ENCODE assay signal across 9 mouse cellular contexts in the genomic region with DNA sequence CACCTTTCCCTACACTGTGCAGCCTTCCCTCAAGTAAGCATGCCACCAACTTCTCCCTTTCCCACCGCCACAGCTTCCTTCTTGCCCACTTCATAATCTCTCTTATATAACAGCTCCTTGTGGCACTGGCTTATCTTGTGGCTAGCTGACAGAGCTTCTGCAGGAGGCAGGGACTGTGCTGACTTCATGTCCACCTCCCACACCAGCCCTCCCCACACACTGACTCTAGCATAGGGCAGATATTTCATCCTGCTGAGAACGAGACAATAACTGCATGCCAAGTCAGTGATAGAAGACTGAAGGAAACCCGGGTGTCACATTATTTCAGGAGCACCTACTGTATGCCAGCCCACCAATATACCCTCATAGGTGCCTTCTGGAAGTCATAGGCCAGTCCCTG. TPM values are rescaled to one million over a fixed set of nuclear protein-coding genes. Genes with fewer than 3 reads are reported as not detected.
A peak's percentile ranks its signal among the peaks of the same experiment; 100 is the strongest.
DNase-seq lines count a peak whose midpoint lies in the region; ATAC-seq lines count a peak whose summit lies in the region.
"Had no signal": no experiment of that assay in that cellular context is flagged by ENCODE, and none has a peak within 500 bp of the region (broad histone marks: within the 10 kb centered on the region; RNA-seq: fewer than 3 reads in every experiment).

No protein-coding gene starts in this region.

- 86% methylated on average over 3 of the region's 3 CpGs for WGBS in neural tube, embryonic 13.5 days
- WGBS in intestine, embryonic 15.5 days: 68% methylated on average over 3 of the region's 3 CpGs
- WGBS in stomach, embryonic 16.5 days: 60% methylated on average over 3 of the region's 3 CpGs

- H3K9me3 ChIP-seq in neural tube, embryonic 13.5 days: no peaks in the 10 kb centered on the region
- no peaks in the 10 kb centered on the region for H3K9me3 ChIP-seq in intestine, embryonic 15.5 days
- no peaks in the 10 kb centered on the region for H3K9me3 ChIP-seq in stomach, embryonic 16.5 days (replicated peaks; ENCODE audit: control insufficient read depth, low read length)

- peak; percentile 94 for DNase-seq in heart, adult 11 months
- no peak for DNase-seq in heart, adult 9 months (ENCODE audit: low spot score in 2 of 2)
- DNase-seq in neural tube, embryonic 10.5 days (ENCODE audit: extremely low spot score, low spot score): no peak
- no peak for DNase-seq in adrenal gland, adult 2 months
- no peak for DNase-seq in retina, embryonic 14.5 days (ENCODE audit: low spot score)
- DNase-seq: right cerebral cortex, postnatal 14 days had no signal

- H3K4me3 ChIP-seq in neural tube, embryonic 13.5 days: no peak overlapping the region
- H3K4me3 ChIP-seq in intestine, embryonic 15.5 days (replicated peaks): peak overlapping the region; percentile 11; the same call in 1 of the 2 replicates
- peak overlapping the region; percentile 18 for H3K4me3 ChIP-seq in stomach, embryonic 16.5 days (replicated peaks; ENCODE audit: low read length)

- H3K27me3 ChIP-seq in neural tube, embryonic 13.5 days: no peaks in the 10 kb centered on the region
- no peaks in the 10 kb centered on the region for H3K27me3 ChIP-seq in intestine, embryonic 15.5 days (replicated peaks)
- no peaks in the 10 kb centered on the region for H3K27me3 ChIP-seq in stomach, embryonic 16.5 days (ENCODE audit: control insufficient read depth, insufficient read depth, low read length)

- peak overlapping the region; percentile 38; the same call in 1 of the 2 replicates for H3K27ac ChIP-seq in neural tube, embryonic 13.5 days (replicated peaks)
- peak overlapping the region; percentile 62 for H3K27ac ChIP-seq in intestine, embryonic 15.5 days
- peak overlapping the region; percentile 52 for H3K27ac ChIP-seq in stomach, embryonic 16.5 days (ENCODE audit: low read length)

- peaks cover 35% of the 10 kb centered on the region for H3K36me3 ChIP-seq in neural tube, embryonic 13.5 days
- H3K36me3 ChIP-seq in intestine, embryonic 15.5 days: peaks cover 20% of the 10 kb centered on the region
- peaks cover 14% of the 10 kb centered on the region for H3K36me3 ChIP-seq in stomach, embryonic 16.5 days (ENCODE audit: control insufficient read depth, insufficient read depth, low read length)

- ATAC-seq in neural tube, embryonic 13.5 days (ENCODE audit: low read depth): no peak
- no peak for ATAC-seq in intestine, embryonic 15.5 days
- no peak for ATAC-seq in stomach, embryonic 16.5 days (ENCODE audit: insufficient read depth, low FRiP score)

- 0 out of 2 replicates have a peak overlapping the region, but pooled peaks have one; percentile 45 for H3K9ac ChIP-seq in neural tube, embryonic 13.5 days
- H3K9ac ChIP-seq in intestine, embryonic 15.5 days: 0 out of 2 replicates have a peak overlapping the region, but pooled peaks have one; percentile 20
- H3K9ac ChIP-seq in stomach, embryonic 16.5 days (ENCODE audit: low read length): peak overlapping the region; percentile 56

- no peak overlapping the region for H3K4me2 ChIP-seq in neural tube, embryonic 13.5 days
- peak overlapping the region; percentile 57 for H3K4me2 ChIP-seq in intestine, embryonic 15.5 days (replicated peaks)
- peak overlapping the region; percentile 81 for H3K4me2 ChIP-seq in stomach, embryonic 16.5 days (ENCODE audit: low read depth, low read length)

- H3K4me1 ChIP-seq in neural tube, embryonic 13.5 days (replicated peaks): peaks cover 24% of the 10 kb centered on the region
- peaks cover 35% of the 10 kb centered on the region for H3K4me1 ChIP-seq in intestine, embryonic 15.5 days (replicated peaks)
- peaks cover 42% of the 10 kb centered on the region for H3K4me1 ChIP-seq in stomach, embryonic 16.5 days (ENCODE audit: control insufficient read depth, insufficient read depth, low read length)

RNA-seq across cellular contexts. Expression of a gene that starts 4.2 kb away (rescaled TPM):
- 49.8 and 58.8 TPM in 2 replicates for polyA plus RNA-seq in neural tube, embryonic 13.5 days (2015; fragmentation: Nextera tagmentation; extraction: Ambion mirVana)
- polyA plus RNA-seq in intestine, embryonic 15.5 days (2015; fragmentation: Nextera tagmentation; extraction: Ambion mirVana): 156 and 161 TPM in 2 replicates
- polyA plus RNA-seq in stomach, embryonic 16.5 days (2015; fragmentation: Nextera tagmentation; extraction: Ambion mirVana): 144 and 150 TPM in 2 replicates
- total RNA-seq in adrenal gland, adult 2 months (2021): 100 to 1,000 TPM; 102 to 118 TPM
- 313 and 413 TPM in 2 replicates for polyA plus RNA-seq in adrenal gland, adult 2 months (2012; rRNA removed)

RNA-seq across cellular contexts. Expression of a gene that starts 9.4 kb away (rescaled TPM):
- polyA plus RNA-seq in neural tube, embryonic 13.5 days (2015; fragmentation: Nextera tagmentation; extraction: Ambion mirVana): 61.8 and 63.1 TPM in 2 replicates
- 70.5 and 71.5 TPM in 2 replicates for polyA plus RNA-seq in intestine, embryonic 15.5 days (2015; fragmentation: Nextera tagmentation; extraction: Ambion mirVana)
- polyA plus RNA-seq in stomach, embryonic 16.5 days (2015; fragmentation: Nextera tagmentation; extraction: Ambion mirVana): 76.0 and 77.8 TPM in 2 replicates
- 10 to 100 TPM; 48.4 to 50.5 TPM for total RNA-seq in adrenal gland, adult 2 months (2021)
- 11.7 and 13.8 TPM in 2 replicates for polyA plus RNA-seq in adrenal gland, adult 2 months (2012; rRNA removed)

RNA-seq across cellular contexts. Expression of a gene that starts 9.7 kb away (rescaled TPM):
- polyA plus RNA-seq in neural tube, embryonic 13.5 days (2015; fragmentation: Nextera tagmentation; extraction: Ambion mirVana): 0.70 and 0.87 TPM in 2 replicates
- 0.15 and 0.43 TPM in 2 replicates for polyA plus RNA-seq in intestine, embryonic 15.5 days (2015; fragmentation: Nextera tagmentation; extraction: Ambion mirVana)
- 0.31 TPM in 1 of 2 replicates, not detected in the other for polyA plus RNA-seq in stomach, embryonic 16.5 days (2015; fragmentation: Nextera tagmentation; extraction: Ambion mirVana)
- total RNA-seq in adrenal gland, adult 2 months (2021): under 1 TPM; 0.14 to 0.31 TPM
- polyA plus RNA-seq in adrenal gland, adult 2 months (2012; rRNA removed): 0.06 TPM in 1 of 2 replicates, not detected in the other

RNA-seq across cellular contexts. Expression of a gene that starts 12.2 kb away (rescaled TPM):
- 13.1 and 14.2 TPM in 2 replicates for polyA plus RNA-seq in neural tube, embryonic 13.5 days (2015; fragmentation: Nextera tagmentation; extraction: Ambion mirVana)
- 61.6 and 76.4 TPM in 2 replicates for polyA plus RNA-seq in intestine, embryonic 15.5 days (2015; fragmentation: Nextera tagmentation; extraction: Ambion mirVana)
- 30.0 and 32.1 TPM in 2 replicates for polyA plus RNA-seq in stomach, embryonic 16.5 days (2015; fragmentation: Nextera tagmentation; extraction: Ambion mirVana)
- total RNA-seq in adrenal gland, adult 2 months (2021): 10 to 100 TPM in 1 of 2 experiments, 1 to 10 TPM in 1; 9.2 to 26.1 TPM
- polyA plus RNA-seq in adrenal gland, adult 2 months (2012; rRNA removed): 16.8 and 20.1 TPM in 2 replicates

RNA-seq across cellular contexts. Expression of a gene that starts 35.6 kb away (rescaled TPM):
- 0.74 and 0.80 TPM in 2 replicates for polyA plus RNA-seq in neural tube, embryonic 13.5 days (2015; fragmentation: Nextera tagmentation; extraction: Ambion mirVana)
- 31.7 and 33.2 TPM in 2 replicates for polyA plus RNA-seq in intestine, embryonic 15.5 days (2015; fragmentation: Nextera tagmentation; extraction: Ambion mirVana)
- polyA plus RNA-seq in stomach, embryonic 16.5 days (2015; fragmentation: Nextera tagmentation; extraction: Ambion mirVana): 29.3 and 35.5 TPM in 2 replicates
- total RNA-seq in adrenal gland, adult 2 months (2021): 10 to 100 TPM in 1 of 2 experiments, 1 to 10 TPM in 1; 3.0 to 13.9 TPM
- polyA plus RNA-seq in adrenal gland, adult 2 months (2012; rRNA removed): 10.9 and 15.3 TPM in 2 replicates
